Mouse (Mus musculus) c-Kit-positive CD71-positive TER-119-positive erythroid progenitor cells, embryonic 14.5 days (primary cell): ENCODE data around the gene Insig1.

Source experiments
- DNase-seq: peaks from one replicate; pipeline ENCODE4 v3.0.0-alpha.2; 2013; ENCODE audit warnings: low spot score

Insig1 gene

GRCm38 (mm10) chr5:28122491-28123454 is 51.6 kb downstream of the Insig1 start:
- peak; percentile 11 for DNase-seq

GRCm38 (mm10) chr5:28123455-28123825 is 52.3 kb downstream of the Insig1 start:
- no peak for DNase-seq

GRCm38 (mm10) chr5:28124321-28125230 is 53.4 kb downstream of the Insig1 start:
- no peak for DNase-seq
